Mouse (Mus musculus) neural tube, embryonic 12.5 days (tissue): ENCODE measurements around the gene Esrrg. TPM values are rescaled to one million over a fixed set of nuclear protein-coding genes. Genes with fewer than 3 reads are reported as not detected.

ENCODE experiments used
- ATAC-seq: fragments of 200-750 bp; cut with Nextera tagmentation; 2 replicates; pipeline ENCODE4 v1.8.0; 2017; ENCODE audit warnings: low read depth, mild to moderate bottlenecking, moderate TSS enrichment, moderate library complexity; ENCODE audit not compliant: low FRiP score
- H3K27ac ChIP-seq: fragments of 300-500 bp; sonication (generic); 2 replicates; pipeline ENCODE4 v1.5.1; 2016
- H3K27me3 ChIP-seq: fragments of 300-500 bp; sonication (generic); replicated peaks from 2 replicates; pipeline ENCODE4 v1.6.1; 2016; ENCODE audit warnings: mild to moderate bottlenecking
- H3K36me3 ChIP-seq: fragments of 300-500 bp; sonication (generic); 2 replicates; pipeline ENCODE4 v1.6.1; 2016; ENCODE audit warnings: mild to moderate bottlenecking
- H3K4me1 ChIP-seq: fragments of 300-500 bp; sonication (generic); 2 replicates; pipeline ENCODE4 v1.6.1; 2016
- H3K4me2 ChIP-seq: fragments of 300-500 bp; sonication (generic); replicated peaks from 2 replicates; pipeline ENCODE4 v1.6.1; 2016; ENCODE audit warnings: mild to moderate bottlenecking
- H3K4me3 ChIP-seq: fragments of 300-500 bp; sonication (generic); 2 replicates; pipeline ENCODE4 v1.5.1; 2016
- H3K9ac ChIP-seq: fragments of 300-500 bp; sonication (generic); 2 replicates; pipeline ENCODE4 v1.6.1; 2016; ENCODE audit warnings: mild to moderate bottlenecking
- H3K9me3 ChIP-seq: fragments of 300-500 bp; sonication (generic); 2 replicates; pipeline ENCODE4 v1.6.1; 2016; ENCODE audit warnings: mild to moderate bottlenecking
- WGBS: fragments of 180-500 bp; shearing (Covaris S2); methylation state at CpG from one replicate; pipeline ENCODE4 v1.1.7; 2016; 5-methylcytosine and 5-hydroxymethylcytosine counted together
- polyA plus RNA-seq: library from polyadenylated mRNA; unstranded; fragments of >200 nt; fragmentation: Nextera tagmentation; extraction: Ambion mirVana; gene quantifications from 2 replicates; pipeline ENCODE4 v1.2.1, GENCODE M21; 2016

The Esrrg gene
- polyA plus RNA-seq, 1 experiment from 2014 or later = 17.8 TPM

DNA sequence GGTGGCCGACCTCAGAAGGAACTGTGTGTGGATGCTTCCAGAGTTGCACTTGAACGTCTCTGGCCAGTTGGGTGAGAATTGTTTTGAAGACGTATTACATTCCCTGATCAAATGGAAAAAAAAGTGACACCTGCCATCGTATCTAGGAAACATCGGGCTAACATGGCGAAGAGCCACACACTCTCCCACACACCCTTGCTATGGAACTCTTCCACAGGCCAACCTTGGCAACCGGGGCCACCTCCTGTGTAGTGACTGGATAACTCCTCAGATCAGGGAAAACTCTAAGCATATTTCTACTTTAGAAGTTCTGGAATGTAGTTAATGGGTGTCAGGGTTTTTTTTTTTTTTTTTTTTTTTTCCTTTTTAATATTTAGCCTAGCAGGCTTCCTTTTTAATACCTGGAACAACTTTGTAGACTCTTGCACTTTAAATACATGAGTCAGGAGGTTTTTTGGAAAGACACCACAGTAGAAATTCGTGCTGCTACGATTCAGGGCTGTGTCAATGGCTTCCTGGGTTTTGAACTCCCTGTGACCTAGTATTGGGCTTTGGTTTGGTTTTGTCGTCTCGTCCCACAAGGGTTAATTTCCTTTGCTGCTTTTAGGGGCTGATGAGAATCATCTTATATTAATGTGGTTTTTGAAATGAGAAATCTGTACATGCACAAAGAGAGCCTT, 83.4 kb downstream of the Esrrg start:
- H3K9ac ChIP-seq = no peak overlapping the region
- no peaks in the 10 kb centered on the region for H3K36me3 ChIP-seq
- no peak overlapping the region for H3K4me3 ChIP-seq
- ATAC-seq = no peak
- WGBS = 88% methylated on average over 11 of the region's 11 CpGs
- no peak overlapping the region for H3K4me2 ChIP-seq
- no peak overlapping the region for H3K27ac ChIP-seq
- no peaks in the 10 kb centered on the region for H3K27me3 ChIP-seq
- H3K4me1 ChIP-seq = no peaks in the 10 kb centered on the region
- H3K9me3 ChIP-seq = no peaks in the 10 kb centered on the region

DNA sequence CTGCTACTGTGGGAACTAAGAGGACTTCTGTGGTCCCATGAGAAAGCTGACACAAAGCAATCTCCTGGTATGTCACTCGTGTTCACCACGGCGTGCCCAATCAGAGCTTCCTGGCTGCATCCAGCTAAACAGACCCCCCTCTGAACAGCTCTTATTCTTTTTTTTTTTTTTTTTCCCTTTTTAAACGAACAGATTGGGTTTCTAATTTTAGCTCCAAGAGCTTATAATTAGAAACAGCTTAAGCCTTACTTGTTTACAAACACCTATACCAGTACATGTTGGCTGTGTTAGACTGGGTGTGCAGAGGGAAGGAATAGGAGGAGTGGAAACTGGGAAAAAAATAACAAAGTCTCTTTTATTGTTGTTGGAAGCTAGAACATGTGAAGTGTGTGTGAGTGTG, 86.3 kb downstream of the Esrrg start:
- Histone ChIP-seq H3K4me3 (no peak overlapping the region), H3K9ac (no peak overlapping the region), H3K4me2 (no peak overlapping the region), H3K9me3 (no peaks in the 10 kb centered on the region), H3K36me3 (no peaks in the 10 kb centered on the region), H3K27ac (no peak overlapping the region), H3K4me1 (no peaks in the 10 kb centered on the region), H3K27me3 (no peaks in the 10 kb centered on the region)
- no peak for ATAC-seq
- 72% methylated on average over 4 of the region's 4 CpGs for WGBS

DNA sequence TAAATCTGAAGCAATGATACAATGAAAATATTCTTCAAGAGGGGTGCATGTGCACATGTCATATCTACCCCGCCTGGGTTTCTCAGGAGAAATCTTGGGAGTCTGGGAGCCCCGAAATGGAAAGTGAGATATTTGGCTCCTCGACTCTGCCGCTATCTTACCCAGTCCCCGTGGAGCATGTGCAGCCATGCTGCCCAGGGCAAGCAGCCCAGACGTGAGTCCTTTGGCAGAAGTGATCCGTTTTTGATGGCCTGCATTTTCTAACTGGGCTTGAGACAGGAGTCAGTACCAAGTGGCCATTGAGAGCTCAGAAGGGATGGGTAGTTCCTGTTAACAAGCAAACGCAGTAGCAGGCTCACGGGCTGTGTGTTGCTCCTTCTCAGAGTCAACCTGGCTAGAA, 89.6 kb downstream of the Esrrg start:
- Histone ChIP-seq H3K27ac (no peak overlapping the region), H3K9me3 (no peaks in the 10 kb centered on the region), H3K9ac (no peak overlapping the region), H3K4me3 (no peak overlapping the region), H3K36me3 (no peaks in the 10 kb centered on the region), H3K4me1 (no peaks in the 10 kb centered on the region), H3K4me2 (no peak overlapping the region), H3K27me3 (no peaks in the 10 kb centered on the region)
- no peak for ATAC-seq
- WGBS = 93% methylated on average over 9 of the region's 9 CpGs

DNA sequence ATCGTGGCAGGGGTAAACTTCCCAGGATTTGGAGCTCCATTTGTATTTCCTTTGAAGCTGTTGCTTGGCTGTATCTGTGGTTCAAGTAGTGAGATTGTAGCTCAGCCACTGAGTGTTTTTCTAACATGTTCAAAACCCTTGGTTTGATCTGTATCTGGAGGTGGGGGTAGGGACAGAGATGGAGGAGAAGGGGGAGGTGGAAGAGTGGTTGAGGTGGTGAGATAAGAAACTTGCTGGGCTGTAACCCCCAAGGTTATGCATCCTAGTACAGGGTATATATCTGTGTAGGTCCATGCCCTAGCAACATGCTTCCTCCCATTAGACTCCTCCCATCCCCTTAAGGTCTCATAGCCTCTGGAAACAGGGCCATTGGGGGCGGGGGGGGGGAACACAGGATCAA, 92.4 kb downstream of the Esrrg start:
- H3K27ac ChIP-seq = no peak overlapping the region
- H3K27me3 ChIP-seq = no peaks in the 10 kb centered on the region
- no peak overlapping the region for H3K4me2 ChIP-seq
- H3K4me1 ChIP-seq = no peaks in the 10 kb centered on the region
- H3K9me3 ChIP-seq = no peaks in the 10 kb centered on the region
- 64% methylated on average over 2 of the region's 2 CpGs for WGBS
- no peak overlapping the region for H3K9ac ChIP-seq
- no peaks in the 10 kb centered on the region for H3K36me3 ChIP-seq
- ATAC-seq = no peak
- no peak overlapping the region for H3K4me3 ChIP-seq

DNA sequence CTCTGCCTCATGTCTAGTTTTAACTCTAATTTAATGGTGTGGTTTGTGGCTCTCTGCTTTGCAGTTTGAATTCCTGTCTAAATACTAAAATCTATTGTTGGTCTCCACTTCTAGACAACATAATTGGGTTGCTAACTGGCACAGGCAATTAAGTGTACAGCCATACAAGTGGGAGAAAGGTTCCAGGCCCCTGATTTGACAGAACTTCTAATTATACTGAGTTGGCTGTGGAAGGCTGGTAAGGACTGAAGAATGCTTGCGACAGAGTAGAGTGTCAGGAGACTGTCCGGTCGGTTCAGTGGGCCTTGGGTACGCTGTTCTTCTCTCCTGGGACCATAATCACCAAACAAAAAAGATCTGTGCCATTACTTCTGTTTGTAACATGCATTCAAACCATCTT, 96.3 kb downstream of the Esrrg start:
- H3K4me1 ChIP-seq = 0 out of 2 replicates have a peak, but pooled peaks cover 1% of the 10 kb centered on the region
- H3K4me3 ChIP-seq = no peak overlapping the region
- no peak overlapping the region for H3K4me2 ChIP-seq
- ATAC-seq = no peak
- no peaks in the 10 kb centered on the region for H3K9me3 ChIP-seq
- H3K9ac ChIP-seq = no peak overlapping the region
- H3K27me3 ChIP-seq = no peaks in the 10 kb centered on the region
- H3K36me3 ChIP-seq = no peaks in the 10 kb centered on the region
- H3K27ac ChIP-seq = no peak overlapping the region
- WGBS = 93% methylated on average over 4 of the region's 4 CpGs

DNA sequence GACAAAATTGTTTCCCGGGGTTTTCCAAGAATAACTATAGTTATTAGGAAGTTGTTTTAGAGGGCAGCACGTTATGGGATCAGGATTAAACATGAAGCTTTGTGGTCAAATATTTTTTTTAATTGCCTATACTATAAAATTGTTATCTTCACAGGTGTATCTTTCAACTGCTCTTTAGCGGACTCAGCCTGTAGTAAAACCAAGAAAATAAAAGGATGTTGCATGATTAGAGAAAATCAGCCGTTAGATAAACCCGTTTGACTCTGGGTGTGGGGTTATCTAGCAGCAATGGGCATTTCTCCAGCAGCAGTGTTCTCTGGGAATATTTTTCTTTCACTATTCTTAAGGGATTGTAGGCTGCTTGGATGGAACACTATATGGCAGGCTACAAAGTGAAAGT, 96.8 kb downstream of the Esrrg start:
- H3K9me3 ChIP-seq = no peaks in the 10 kb centered on the region
- H3K4me1 ChIP-seq = 0 out of 2 replicates have a peak, but pooled peaks cover 3% of the 10 kb centered on the region
- no peak overlapping the region for H3K4me2 ChIP-seq
- H3K27me3 ChIP-seq = no peaks in the 10 kb centered on the region
- WGBS = 89% methylated on average over 5 of the region's 5 CpGs
- H3K4me3 ChIP-seq = no peak overlapping the region
- ATAC-seq = no peak
- H3K9ac ChIP-seq = no peak overlapping the region
- H3K36me3 ChIP-seq = no peaks in the 10 kb centered on the region
- H3K27ac ChIP-seq = no peak overlapping the region

DNA sequence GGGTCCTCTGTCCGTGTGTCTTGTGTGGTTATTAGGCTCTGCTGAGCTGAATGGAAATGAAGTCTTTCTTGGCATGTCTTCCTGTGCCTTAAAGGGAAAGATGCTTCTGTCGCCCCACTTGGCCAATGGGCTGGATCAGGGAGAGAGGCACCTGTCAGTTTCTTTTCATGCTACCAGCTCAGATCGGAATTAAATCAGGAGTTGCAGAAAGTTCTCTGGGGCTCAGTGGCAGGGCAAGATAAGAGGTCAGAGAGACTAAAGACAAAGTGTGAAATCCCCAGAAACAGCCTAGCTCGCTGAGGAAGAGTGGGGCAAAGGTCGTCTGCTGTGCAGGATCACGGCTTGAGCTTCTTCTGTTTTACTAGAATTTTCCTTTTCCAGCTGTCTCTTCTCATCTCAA, 97.5 kb downstream of the Esrrg start:
- H3K27ac ChIP-seq = no peak overlapping the region
- no peak for ATAC-seq
- H3K4me1 ChIP-seq = 0 out of 2 replicates have a peak, but pooled peaks cover 8% of the 10 kb centered on the region
- H3K27me3 ChIP-seq = no peaks in the 10 kb centered on the region
- H3K4me3 ChIP-seq = no peak overlapping the region
- no peaks in the 10 kb centered on the region for H3K36me3 ChIP-seq
- WGBS = 74% methylated on average over 6 of the region's 6 CpGs
- H3K9me3 ChIP-seq = no peaks in the 10 kb centered on the region
- H3K4me2 ChIP-seq = no peak overlapping the region
- H3K9ac ChIP-seq = no peak overlapping the region

DNA sequence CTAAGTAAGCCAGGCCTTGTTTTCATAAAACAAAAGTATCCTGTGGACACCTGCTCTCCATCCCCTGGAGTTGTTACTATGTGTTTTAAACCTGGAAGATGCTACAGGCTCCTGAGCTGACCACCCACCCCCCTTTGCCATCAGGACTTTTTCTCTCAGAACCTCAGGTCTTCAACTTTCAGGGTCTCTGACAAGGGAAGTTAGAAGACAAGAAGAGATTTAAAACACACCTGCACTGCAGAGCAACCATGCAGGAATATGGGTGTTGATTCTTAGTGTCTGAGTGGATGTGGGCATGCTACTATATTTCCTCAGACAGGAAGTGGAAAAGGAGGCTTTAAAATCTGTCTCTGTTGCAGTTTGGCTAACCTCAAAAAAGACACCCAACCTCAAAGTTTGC, 98.6 kb downstream of the Esrrg start:
- H3K4me1 ChIP-seq = 0 out of 2 replicates have a peak, but pooled peaks cover 9% of the 10 kb centered on the region
- H3K36me3 ChIP-seq = no peaks in the 10 kb centered on the region
- H3K9me3 ChIP-seq = no peaks in the 10 kb centered on the region
- H3K9ac ChIP-seq = no peak overlapping the region
- no peak overlapping the region for H3K27ac ChIP-seq
- H3K4me3 ChIP-seq = no peak overlapping the region
- no peak for ATAC-seq
- H3K4me2 ChIP-seq = no peak overlapping the region
- no peaks in the 10 kb centered on the region for H3K27me3 ChIP-seq

DNA sequence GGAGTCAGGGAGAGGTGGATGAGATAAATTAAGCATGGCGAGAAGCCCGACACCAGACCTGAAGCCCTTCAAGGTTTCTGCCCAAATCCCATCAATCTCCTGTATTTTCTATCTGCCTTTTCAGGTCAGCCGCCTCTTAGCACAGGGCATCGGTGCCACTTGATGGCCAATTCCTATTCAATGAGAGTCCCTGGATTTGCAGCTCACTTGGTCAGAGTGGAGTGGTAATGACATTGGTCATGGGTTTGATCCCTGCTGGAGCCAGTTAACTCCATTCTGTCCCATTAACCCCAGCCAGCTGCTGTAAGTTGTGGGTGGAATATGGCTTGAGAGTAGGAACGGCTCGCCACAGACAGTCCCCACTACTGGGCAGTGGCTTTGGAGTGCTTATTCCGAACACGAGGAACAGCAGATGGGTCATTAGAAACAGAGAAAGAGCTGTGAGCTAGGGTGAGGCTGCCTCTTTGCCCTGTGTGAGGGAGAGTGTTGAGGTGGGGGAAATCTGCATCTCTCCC, 101.9 kb downstream of the Esrrg start:
- Histone ChIP-seq H3K4me3 (no peak overlapping the region), H3K9me3 (no peaks in the 10 kb centered on the region), H3K4me1 (0 out of 2 replicates have a peak, but pooled peaks cover 9% of the 10 kb centered on the region), H3K27me3 (no peaks in the 10 kb centered on the region), H3K27ac (no peak overlapping the region), H3K4me2 (no peak overlapping the region), H3K36me3 (no peaks in the 10 kb centered on the region), H3K9ac (no peak overlapping the region)
- WGBS = 64% methylated on average over 8 of the region's 8 CpGs
- ATAC-seq = no peak

DNA sequence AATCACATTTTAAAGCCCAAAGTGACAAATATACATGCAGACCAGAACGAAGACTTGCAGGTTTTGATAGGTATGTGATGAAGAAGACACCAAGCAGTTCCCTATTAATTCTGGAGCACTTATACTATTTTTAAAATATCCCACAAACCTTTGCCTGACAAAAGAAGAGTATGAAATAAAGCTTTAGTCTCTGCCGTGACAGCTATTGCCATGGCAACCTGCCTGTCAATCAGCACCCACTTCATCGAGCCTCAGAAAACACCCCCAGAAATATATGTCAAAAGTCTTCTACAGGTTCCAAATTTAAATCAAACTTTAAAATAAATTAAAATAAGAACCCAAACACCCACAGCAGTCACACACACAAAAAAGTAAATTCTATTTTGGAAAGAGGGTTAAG, 112.4 kb downstream of the Esrrg start:
- H3K4me1 ChIP-seq = peaks cover 13% of the 10 kb centered on the region
- no peaks in the 10 kb centered on the region for H3K9me3 ChIP-seq
- H3K27me3 ChIP-seq = no peaks in the 10 kb centered on the region
- no peak overlapping the region for H3K9ac ChIP-seq
- H3K4me2 ChIP-seq = no peak overlapping the region
- 78% methylated on average over 3 of the region's 3 CpGs for WGBS
- no peaks in the 10 kb centered on the region for H3K36me3 ChIP-seq
- H3K27ac ChIP-seq = no peak overlapping the region
- no peak for ATAC-seq
- no peak overlapping the region for H3K4me3 ChIP-seq

DNA sequence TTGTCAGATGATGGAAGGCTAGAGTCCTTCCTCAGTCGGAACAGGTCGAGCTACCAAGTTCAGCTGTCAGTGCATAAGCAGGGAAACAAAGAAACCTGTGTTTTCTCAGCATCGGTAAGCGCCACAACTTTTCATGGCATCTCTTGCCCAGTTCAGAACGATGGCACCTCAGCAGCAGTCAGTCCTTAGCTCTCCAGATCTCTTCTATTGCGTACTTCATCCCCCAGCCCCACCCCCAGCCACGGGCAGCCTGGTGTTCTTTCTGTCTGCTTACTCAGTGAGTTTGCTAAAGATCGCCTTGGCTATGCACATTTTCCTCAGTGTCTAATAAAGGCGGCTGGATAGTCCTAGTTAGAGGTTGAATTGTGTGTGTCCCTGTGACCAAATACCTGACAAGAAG, 113.4 kb downstream of the Esrrg start:
- Histone ChIP-seq H3K27me3 (no peaks in the 10 kb centered on the region), H3K9ac (no peak overlapping the region), H3K27ac (no peak overlapping the region), H3K9me3 (no peaks in the 10 kb centered on the region), H3K4me1 (peaks cover 13% of the 10 kb centered on the region), H3K4me2 (no peak overlapping the region), H3K4me3 (no peak overlapping the region), H3K36me3 (no peaks in the 10 kb centered on the region)
- no peak for ATAC-seq
- WGBS = 64% methylated on average over 9 of the region's 9 CpGs

DNA sequence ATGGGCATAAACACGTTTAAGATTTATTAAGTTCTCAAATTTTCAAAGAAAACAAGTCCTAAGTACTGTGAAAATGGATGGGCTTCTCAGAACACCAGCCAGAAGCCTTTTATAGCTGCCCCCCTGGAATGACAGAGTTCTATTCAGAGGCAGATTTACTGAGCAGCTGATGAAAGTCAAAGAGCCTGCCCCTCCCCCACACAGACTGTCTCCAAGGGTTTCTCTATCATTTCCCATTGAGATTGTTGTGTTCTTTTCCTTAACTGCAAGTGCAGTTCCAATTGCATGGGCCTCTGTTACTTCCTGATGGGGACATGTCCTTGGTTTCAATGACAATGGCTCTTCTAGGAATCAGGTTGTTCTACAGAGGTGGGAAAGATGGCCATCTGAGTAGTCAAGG, 116.1 kb downstream of the Esrrg start:
- Histone ChIP-seq H3K4me1 (peaks cover 13% of the 10 kb centered on the region), H3K9me3 (no peaks in the 10 kb centered on the region), H3K9ac (no peak overlapping the region), H3K4me3 (no peak overlapping the region), H3K27ac (no peak overlapping the region), H3K4me2 (no peak overlapping the region), H3K36me3 (no peaks in the 10 kb centered on the region), H3K27me3 (no peaks in the 10 kb centered on the region)
- no peak for ATAC-seq
- WGBS = 7% methylated on average over 1 of the region's 1 CpGs

DNA sequence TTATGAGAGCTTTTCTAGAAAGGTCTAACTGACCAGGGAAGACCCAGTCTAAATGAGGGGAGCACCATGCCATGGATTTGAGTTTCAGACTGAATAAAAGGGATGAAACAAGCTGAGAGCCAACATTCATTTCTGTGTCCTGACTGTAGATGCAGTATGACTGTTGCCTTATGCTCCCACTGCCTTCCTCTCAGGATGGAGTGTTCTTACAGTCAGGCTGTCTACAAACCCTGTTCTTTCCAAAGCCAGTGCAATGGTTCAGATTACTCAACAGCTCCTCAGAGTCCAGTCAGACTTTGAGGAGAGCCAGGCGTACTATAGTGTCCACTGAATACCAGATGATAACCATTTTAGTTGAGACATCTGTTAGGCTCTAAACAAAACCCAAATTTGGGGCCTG, 116.8 kb downstream of the Esrrg start:
- ATAC-seq = no peak
- H3K27me3 ChIP-seq = no peaks in the 10 kb centered on the region
- 81% methylated on average over 1 of the region's 1 CpGs for WGBS
- H3K9ac ChIP-seq = no peak overlapping the region
- no peak overlapping the region for H3K4me2 ChIP-seq
- no peak overlapping the region for H3K4me3 ChIP-seq
- no peaks in the 10 kb centered on the region for H3K9me3 ChIP-seq
- H3K36me3 ChIP-seq = no peaks in the 10 kb centered on the region
- H3K27ac ChIP-seq = no peak overlapping the region
- peaks cover 13% of the 10 kb centered on the region for H3K4me1 ChIP-seq
